Mouse (Mus musculus): ENCODE results near the gene 9230102O04Rik.

9230102O04Rik gene

DNA sequence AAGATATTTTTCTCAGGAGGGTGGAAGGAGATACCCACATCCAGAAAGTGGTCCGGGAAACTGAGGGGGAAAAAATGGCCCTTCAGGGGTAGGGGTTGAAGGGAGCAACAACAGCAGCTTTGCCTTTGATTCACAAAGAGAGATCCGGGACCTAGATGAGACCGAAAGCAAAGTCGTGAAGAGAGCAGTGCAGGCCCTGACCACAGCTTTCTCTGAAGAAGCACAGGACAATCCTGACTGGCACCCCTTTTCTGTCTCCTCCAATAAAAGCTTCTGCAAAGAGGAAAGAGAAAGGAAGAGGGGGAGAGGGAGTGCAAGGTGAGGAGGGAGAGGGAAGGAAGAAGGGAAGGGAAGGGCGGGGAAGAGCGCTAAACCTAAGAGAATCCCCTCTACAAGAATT is 17.5 kb downstream of the 9230102O04Rik start:
- DNase-seq (ENCODE audit: low read depth, low spot score), result no peak

DNA sequence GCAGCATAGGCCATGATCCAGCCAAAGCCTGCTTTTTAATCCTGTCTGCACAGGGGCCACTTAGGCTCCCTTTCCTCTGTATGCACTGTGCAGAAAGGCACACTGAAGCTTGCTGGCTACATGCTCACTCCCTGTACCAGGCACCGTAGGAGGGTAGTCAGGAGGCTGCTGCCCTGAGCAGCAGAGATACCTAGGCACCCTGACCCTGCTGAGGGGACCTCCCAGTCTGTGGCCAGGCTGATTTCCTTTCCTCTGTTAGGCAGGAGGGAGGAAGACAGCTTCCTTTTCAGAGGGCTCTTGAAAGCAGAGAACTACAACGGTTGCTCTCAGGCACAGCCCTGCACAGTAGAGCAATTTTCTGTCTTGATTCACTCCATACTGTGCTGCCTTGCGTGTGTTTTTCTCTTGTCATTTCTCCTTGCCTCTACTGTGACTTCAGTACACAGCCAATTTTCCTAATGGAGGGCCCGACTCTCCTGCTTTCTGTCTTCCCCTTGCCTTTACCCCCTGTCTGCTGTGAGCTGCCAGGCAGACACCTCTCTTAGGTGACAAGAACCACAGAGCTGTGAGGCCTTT is 18.1 kb downstream of the 9230102O04Rik start:
- DNase-seq (ENCODE audit: low read depth, low spot score), result no peak

DNA sequence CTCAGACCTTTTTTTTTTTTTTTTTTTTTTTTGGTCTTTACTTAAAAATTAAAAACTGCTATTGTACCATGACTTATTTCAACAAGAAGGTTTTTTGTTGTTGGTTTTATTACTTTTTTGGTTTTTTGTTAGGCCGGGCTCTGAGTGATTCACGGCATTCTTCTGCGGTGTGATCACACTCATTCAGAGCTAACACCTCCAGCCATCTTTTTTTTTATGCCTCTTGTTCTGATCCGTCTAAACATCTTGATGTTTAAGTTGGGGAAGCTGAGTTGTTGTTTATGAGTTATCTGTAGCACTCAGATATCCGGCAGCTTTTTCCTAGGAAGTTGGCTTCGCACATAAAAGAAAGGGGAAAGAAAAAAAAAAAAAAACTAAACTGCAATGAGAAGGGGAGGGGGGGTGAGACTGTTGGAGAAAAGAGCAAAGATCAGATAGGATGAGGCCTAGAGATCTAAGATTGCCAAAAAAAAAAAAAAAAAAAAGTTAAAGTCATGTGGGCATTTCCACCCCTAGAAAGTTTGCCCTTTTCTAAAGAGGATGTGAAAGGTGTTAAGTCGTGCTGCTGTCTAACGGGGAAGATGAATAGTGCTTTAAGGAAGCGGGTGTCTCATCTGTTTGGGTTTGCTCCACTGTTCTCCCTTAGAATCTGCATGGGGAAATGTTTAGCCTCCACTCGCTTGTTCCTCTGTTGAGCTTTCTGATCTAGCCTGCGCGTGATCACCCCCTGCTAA is 22.1 kb downstream of the 9230102O04Rik start:
- DNase-seq (ENCODE audit: low read depth, low spot score), result no peak

DNA sequence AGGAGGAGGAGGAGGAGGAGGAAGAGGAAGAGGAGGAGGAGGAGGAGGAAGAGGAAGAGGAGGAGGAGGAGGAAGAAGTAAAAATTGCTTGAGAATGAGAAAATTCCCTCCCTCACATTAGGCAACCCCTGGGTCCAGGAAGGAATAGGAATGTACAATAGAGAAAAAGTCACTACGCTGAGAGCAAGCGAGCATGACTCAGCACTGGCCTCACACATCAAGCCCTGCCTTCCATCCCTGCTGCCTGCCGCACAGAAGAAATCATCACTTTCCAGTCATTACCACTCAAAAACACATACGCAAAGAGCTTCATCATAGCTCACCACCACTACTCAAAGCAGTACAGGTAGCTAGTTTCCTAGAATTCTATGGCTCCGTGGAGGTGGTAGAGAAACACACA is 28.6 kb downstream of the 9230102O04Rik start:
- no peak for DNase-seq (ENCODE audit: low read depth, low spot score)

DNA sequence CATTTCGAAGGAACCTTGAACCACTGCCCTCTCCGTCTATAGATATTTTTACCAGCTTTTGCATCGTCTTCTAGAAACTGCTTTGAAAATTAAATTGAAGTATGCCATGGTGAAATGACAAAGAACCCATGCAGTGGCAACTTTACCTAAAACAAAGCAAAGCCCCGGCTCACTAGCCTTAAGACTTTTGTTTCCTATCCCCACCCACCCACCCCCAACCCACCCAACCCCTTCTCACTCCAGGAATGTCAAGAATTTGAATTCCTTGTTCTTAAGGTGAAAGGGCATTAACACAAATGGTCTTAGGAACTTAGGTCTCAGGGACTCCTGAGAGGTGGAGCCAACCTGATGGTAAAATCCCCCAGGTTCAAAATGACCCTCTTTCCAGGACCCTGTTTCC is 33.5 kb downstream of the 9230102O04Rik start:
- DNase-seq (ENCODE audit: low read depth, low spot score), result no peak

DNA sequence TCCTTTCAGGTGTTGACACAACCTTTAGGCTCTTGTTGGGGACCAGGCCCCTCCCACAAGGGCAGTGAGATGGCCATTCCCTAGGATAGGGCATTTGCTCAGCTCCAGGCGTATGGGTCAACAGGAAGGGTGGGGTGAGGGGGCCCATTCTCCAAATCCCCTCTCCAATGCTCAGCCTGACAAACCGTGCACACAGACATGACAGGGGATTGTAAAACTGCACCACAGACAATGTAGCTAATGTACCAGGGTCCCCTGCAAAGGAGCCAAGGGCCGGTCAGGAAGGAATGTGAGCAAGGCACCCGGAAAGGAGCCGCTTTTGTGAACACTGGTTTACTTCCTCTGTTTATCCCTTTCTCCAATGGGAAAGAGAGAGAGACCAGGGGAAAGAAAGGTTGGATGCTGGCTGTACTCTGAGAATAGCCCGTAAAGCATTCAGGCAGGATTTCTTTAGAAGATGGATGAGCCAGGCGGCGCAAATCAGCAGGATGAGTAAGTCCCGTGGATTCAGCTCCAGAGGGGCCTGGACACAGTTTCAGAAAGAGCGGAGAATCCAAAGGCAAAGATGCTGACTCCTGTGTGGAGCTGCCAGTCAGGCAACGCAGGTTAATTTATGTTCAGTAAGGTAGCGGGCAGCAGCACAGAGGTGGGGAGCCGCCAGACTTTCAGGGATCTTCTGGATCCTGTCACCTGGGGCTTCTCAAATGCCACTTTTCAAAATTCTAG is 36.3 kb downstream of the 9230102O04Rik start:
- no peak for DNase-seq (ENCODE audit: low read depth, low spot score)

DNA sequence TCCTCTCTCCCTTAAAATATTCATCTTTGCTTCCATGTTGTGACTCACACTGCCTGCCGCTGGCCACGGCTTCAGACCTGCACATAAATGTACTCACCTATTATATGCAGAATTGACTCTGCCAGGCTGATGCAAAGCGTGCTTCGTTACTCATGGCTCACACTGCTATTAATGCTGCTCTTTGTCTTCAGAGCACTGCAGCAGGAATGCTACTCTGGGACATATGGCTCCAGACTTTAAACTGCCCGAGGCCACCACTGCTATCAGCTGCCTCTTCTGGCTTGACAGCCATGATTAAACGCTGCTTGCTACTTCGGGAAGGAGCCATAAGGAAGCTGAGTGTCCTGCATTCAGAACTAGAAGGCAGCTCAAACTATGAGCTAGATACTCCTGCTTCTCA is 54.1 kb downstream of the 9230102O04Rik start:
- DNase-seq (ENCODE audit: low read depth, low spot score), result no peak

DNA sequence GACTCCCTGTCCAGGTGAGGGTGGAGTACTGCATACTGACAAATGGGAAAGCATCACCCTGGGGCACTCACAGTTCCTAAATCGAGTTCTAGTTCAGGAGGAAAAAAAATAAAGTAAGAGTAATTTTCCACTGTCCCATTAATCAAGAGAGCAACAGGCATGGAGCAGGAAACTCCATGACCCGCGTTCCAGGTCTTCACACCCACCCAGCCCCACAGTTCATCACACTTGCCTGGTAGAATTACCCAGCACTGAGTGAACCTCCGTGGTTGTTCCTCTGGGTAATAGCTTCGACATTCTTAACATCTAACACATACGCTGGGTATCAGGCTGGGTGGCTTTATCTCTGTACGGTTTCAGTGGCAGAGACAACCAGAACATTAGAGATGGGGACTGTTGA is 55.6 kb downstream of the 9230102O04Rik start:
- DNase-seq (ENCODE audit: low read depth, low spot score), result no peak
